Mouse (Mus musculus) embryonic facial prominence, embryonic 11.5 days (tissue): ENCODE measurements at regions not wholly inside any gene's neighbourhood (a gene's known extent, or its start where the extent isn't known, plus 50 kb on each side); places are given as distances from the start of the nearest gene placed in this dataset.

Experiments used
- ATAC-seq: fragments of 200-750 bp; cut with Nextera tagmentation; replicated peaks from 2 replicates; pipeline ENCODE4 v1.8.0; 2017; ENCODE audit warnings: low read depth; ENCODE audit not compliant: insufficient number of reproducible peaks, low FRiP score, low TSS enrichment
- DNase-seq: peaks from one replicate; pipeline ENCODE4 v3.0.0-alpha.2; 2015; ENCODE audit warnings: low spot score
- H3K27ac ChIP-seq: fragments of 300-500 bp; sonication (generic); replicated peaks from 2 replicates; pipeline ENCODE4 v1.5.1; 2014; ENCODE audit warnings: mild to moderate bottlenecking, low read depth, low read length, control low read depth
- H3K27me3 ChIP-seq: fragments of 300-500 bp; sonication (generic); 2 replicates; pipeline ENCODE4 v1.6.1; 2014; ENCODE audit warnings: mild to moderate bottlenecking, low read length, moderate library complexity, mixed read lengths; ENCODE audit not compliant: control insufficient read depth, insufficient read depth
- H3K36me3 ChIP-seq: fragments of 300-500 bp; sonication (generic); replicated peaks from 2 replicates; pipeline ENCODE4 v1.6.1; 2014; ENCODE audit warnings: low read depth, mild to moderate bottlenecking, low read length, moderate library complexity, mixed read lengths; ENCODE audit not compliant: control insufficient read depth, insufficient read depth
- H3K4me1 ChIP-seq: fragments of 300-500 bp; sonication (generic); 2 replicates; pipeline ENCODE4 v1.6.1; 2014; ENCODE audit warnings: low read length, mixed read lengths; ENCODE audit not compliant: control insufficient read depth, insufficient read depth
- H3K4me2 ChIP-seq: fragments of 300-500 bp; sonication (generic); 2 replicates; pipeline ENCODE4 v1.6.1; 2014; ENCODE audit warnings: low read depth, mild to moderate bottlenecking, control low read depth, low read length, moderate library complexity
- H3K4me3 ChIP-seq: fragments of 300-500 bp; sonication (generic); 2 replicates; pipeline ENCODE4 v1.5.1; 2014; ENCODE audit warnings: low read depth, low read length, control low read depth
- H3K9ac ChIP-seq: fragments of 300-500 bp; sonication (generic); replicated peaks from 2 replicates; pipeline ENCODE4 v1.6.1; 2014; ENCODE audit warnings: mild to moderate bottlenecking, control low read depth, low read length
- H3K9me3 ChIP-seq: fragments of 300-500 bp; sonication (generic); replicated peaks from 2 replicates; pipeline ENCODE4 v1.6.1; 2016; ENCODE audit warnings: mild to moderate bottlenecking, low read length, inconsistent platforms, mixed read lengths; ENCODE audit not compliant: control insufficient read depth
- WGBS: fragments of 180-500 bp; shearing (Covaris S2); extraction: QIAGEN DNeasy Blood & Tissue Kit; methylation state at CpG from one replicate; pipeline ENCODE4 v1.1.7; 2014; 5-methylcytosine and 5-hydroxymethylcytosine counted together

DNA sequence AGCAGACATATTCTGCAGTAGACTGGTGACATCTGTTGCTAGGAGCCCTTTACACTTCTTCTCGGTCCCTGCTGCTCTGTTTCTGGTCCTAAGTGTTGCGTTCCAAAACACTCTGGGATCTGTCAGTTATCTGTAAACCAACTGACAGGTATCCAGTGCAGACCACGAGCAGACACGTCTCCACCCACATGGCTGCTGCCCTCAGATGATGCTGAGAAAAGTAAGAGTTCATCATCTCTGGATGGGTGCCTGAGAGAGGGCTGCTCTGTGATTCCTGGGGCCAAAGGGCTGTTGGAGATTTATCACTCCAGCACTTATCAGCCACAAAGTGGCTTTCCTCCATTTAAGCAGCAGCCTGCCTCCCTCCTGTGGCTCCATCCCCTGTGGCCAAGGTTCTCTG, 74.3 kb upstream of the Srd5a3 start:
- Histone ChIP-seq H3K27me3 (no peaks in the 10 kb centered on the region), H3K9ac (no peak overlapping the region), H3K27ac (no peak overlapping the region), H3K9me3 (no peaks in the 10 kb centered on the region), H3K4me1 (no peaks in the 10 kb centered on the region), H3K4me3 (no peak overlapping the region), H3K36me3 (no peaks in the 10 kb centered on the region), H3K4me2 (no peak overlapping the region)
- WGBS: 44% methylated on average over 4 of the region's 4 CpGs
- ATAC-seq (no peak), DNase-seq (no peak)

GRCm38 (mm10) chr5:76065227-76065626, 74.8 kb upstream of the Srd5a3 start:
- no peak overlapping the region for H3K9ac ChIP-seq
- 74% methylated on average over 6 of the region's 6 CpGs for WGBS
- H3K36me3 ChIP-seq: no peaks in the 10 kb centered on the region
- H3K27ac ChIP-seq: no peak overlapping the region
- ATAC-seq (no peak), DNase-seq (no peak)
- no peaks in the 10 kb centered on the region for H3K27me3 ChIP-seq
- no peaks in the 10 kb centered on the region for H3K4me1 ChIP-seq
- no peak overlapping the region for H3K4me2 ChIP-seq
- no peaks in the 10 kb centered on the region for H3K9me3 ChIP-seq
- no peak overlapping the region for H3K4me3 ChIP-seq

DNA sequence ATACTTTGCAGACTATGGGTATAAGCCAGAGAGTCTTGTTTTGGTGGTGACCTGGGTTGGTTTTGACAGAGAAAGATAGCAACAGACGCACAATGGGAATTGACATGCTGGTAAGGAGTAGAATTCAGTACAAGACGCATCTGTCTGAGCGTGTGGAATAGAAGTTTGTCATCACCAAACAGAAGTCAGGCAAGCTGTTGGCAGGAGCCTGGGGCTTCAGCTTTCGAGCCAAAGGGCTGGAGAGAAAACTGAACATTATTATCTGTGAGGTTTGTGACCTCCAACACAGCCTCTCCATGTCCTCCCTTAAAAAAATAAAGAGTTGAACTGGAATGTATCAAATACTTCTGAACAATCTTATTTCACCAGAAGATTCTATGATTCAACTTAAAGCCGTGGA, 75.4 kb upstream of the Srd5a3 start:
- ATAC-seq (no peak), DNase-seq (no peak)
- H3K9me3 ChIP-seq: no peaks in the 10 kb centered on the region
- no peak overlapping the region for H3K4me2 ChIP-seq
- no peaks in the 10 kb centered on the region for H3K27me3 ChIP-seq
- H3K4me3 ChIP-seq: no peak overlapping the region
- H3K36me3 ChIP-seq: no peaks in the 10 kb centered on the region
- H3K27ac ChIP-seq: no peak overlapping the region
- H3K4me1 ChIP-seq: no peaks in the 10 kb centered on the region
- 75% methylated on average over 5 of the region's 5 CpGs for WGBS
- no peak overlapping the region for H3K9ac ChIP-seq

GRCm38 (mm10) chr5:76063473-76063872, 76.6 kb upstream of the Srd5a3 start:
- no peak overlapping the region for H3K4me3 ChIP-seq
- 43% methylated on average over 6 of the region's 6 CpGs for WGBS
- no peaks in the 10 kb centered on the region for H3K4me1 ChIP-seq
- H3K36me3 ChIP-seq: no peaks in the 10 kb centered on the region
- ATAC-seq (no peak), DNase-seq (no peak)
- no peaks in the 10 kb centered on the region for H3K27me3 ChIP-seq
- H3K9ac ChIP-seq: no peak overlapping the region
- H3K4me2 ChIP-seq: no peak overlapping the region
- H3K9me3 ChIP-seq: no peaks in the 10 kb centered on the region
- no peak overlapping the region for H3K27ac ChIP-seq

DNA sequence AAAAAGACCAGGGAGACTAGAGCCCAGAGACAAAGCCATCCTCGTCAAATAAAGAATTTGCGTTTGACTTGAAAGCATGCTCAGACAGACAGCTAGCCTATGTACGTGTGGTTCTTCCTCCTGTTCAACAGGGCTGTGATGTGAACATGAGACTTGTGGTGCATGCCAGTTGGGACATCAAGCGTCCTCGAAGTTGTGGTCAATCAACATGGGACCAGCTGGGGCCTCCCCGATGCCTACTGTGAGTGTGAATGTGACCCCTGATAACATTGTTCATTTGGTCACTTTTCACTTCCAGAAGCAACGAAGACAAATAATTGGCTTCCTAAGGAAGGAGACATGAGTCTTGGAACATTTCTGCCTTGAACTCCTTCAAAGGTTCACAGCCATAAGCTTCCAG, 79.8 kb upstream of the Kdr start:
- no peaks in the 10 kb centered on the region for H3K4me1 ChIP-seq
- ATAC-seq (no peak), DNase-seq (no peak)
- no peak overlapping the region for H3K9ac ChIP-seq
- H3K36me3 ChIP-seq: no peaks in the 10 kb centered on the region
- H3K4me3 ChIP-seq: no peak overlapping the region
- H3K9me3 ChIP-seq: no peaks in the 10 kb centered on the region
- no peaks in the 10 kb centered on the region for H3K27me3 ChIP-seq
- H3K27ac ChIP-seq: no peak overlapping the region
- WGBS: 77% methylated on average over 7 of the region's 7 CpGs
- H3K4me2 ChIP-seq: no peak overlapping the region

- no peak overlapping the region for H3K27ac ChIP-seq
- no peaks in the 10 kb centered on the region for H3K9me3 ChIP-seq
- WGBS: 83% methylated on average over 2 of the region's 2 CpGs
- no peaks in the 10 kb centered on the region for H3K4me1 ChIP-seq
- H3K36me3 ChIP-seq: no peaks in the 10 kb centered on the region
- no peak for ATAC-seq
- H3K9ac ChIP-seq: no peak overlapping the region
- no peak overlapping the region for H3K4me3 ChIP-seq
- H3K4me2 ChIP-seq: no peak overlapping the region
- no peak for DNase-seq
- H3K27me3 ChIP-seq: no peaks in the 10 kb centered on the region
Measured at GRCm38 (mm10) chr5:76055849-76056248, 77.6 kb upstream of the Kdr start.

GRCm38 (mm10) chr5:76052782-76053181, 74.5 kb upstream of the Kdr start:
- Histone ChIP-seq H3K4me2 (no peak overlapping the region), H3K4me3 (no peak overlapping the region), H3K27ac (no peak overlapping the region), H3K9me3 (no peaks in the 10 kb centered on the region), H3K27me3 (no peaks in the 10 kb centered on the region), H3K9ac (no peak overlapping the region), H3K4me1 (no peaks in the 10 kb centered on the region), H3K36me3 (no peaks in the 10 kb centered on the region)
- 93% methylated on average over 1 of the region's 1 CpGs for WGBS
- DNase-seq (no peak), ATAC-seq (no peak)

- Histone ChIP-seq H3K9ac (no peak overlapping the region), H3K4me2 (no peak overlapping the region), H3K4me3 (no peak overlapping the region), H3K36me3 (no peaks in the 10 kb centered on the region), H3K27me3 (no peaks in the 10 kb centered on the region), H3K9me3 (no peaks in the 10 kb centered on the region), H3K27ac (no peak overlapping the region), H3K4me1 (no peaks in the 10 kb centered on the region)
- DNase-seq (no peak), ATAC-seq (no peak)
- 67% methylated on average over 2 of the region's 2 CpGs for WGBS
Measured at GRCm38 (mm10) chr5:76051658-76052057, 73.4 kb upstream of the Kdr start.
